Mouse (Mus musculus) erythroblast, embryonic 14.5 days (primary cell): ENCODE data around the gene Rflnb.

Experiments
- GATA1 ChIP-seq: IDR thresholded peaks from 2 replicates; pipeline ENCODE4 v1.6.1; 2012; ENCODE audit warnings: low read length, inconsistent platforms, mixed read lengths
- TAL1 ChIP-seq: IDR thresholded peaks from 3 replicates; pipeline ENCODE4 v1.6.1; 2012; ENCODE audit warnings: low read length, inconsistent platforms, mixed read lengths

DNA sequence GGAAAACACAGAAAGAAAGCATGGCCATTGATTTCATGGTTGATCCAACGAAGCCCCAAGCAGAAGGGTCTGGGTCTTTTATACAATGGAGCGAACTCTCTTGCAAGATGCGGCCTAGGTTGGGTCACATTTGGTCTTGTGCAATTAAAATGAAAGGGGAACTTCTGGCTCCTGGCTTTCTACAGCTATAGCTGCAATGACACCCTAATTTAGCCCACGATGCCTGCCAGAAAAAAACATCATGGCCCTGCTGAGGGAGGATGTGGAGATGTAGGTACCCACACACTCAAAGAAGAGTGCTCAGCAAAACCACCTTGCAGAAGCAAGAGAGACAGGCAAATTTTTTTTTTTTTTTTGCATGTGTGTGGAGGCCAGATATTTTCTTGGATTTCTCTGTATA lies 6.3 kb upstream of the Rflnb start:
- TF ChIP-seq GATA1 (no peak), TAL1 (no peak)
